Mouse (Mus musculus) liver, embryonic 13.5 days (tissue): ENCODE results near the gene Sdccag8. TPM values are rescaled to one million over a fixed set of nuclear protein-coding genes. Genes with fewer than 3 reads are reported as not detected.
A peak's percentile ranks its signal among the peaks of the same experiment; 100 is the strongest.

ENCODE experiments used
- ATAC-seq: fragments of 200-750 bp; cut with Nextera tagmentation; 2 replicates; pipeline ENCODE4 v1.8.0; 2017; ENCODE audit warnings: low read depth, mild to moderate bottlenecking, moderate number of reproducible peaks, moderate library complexity
- DNase-seq: peaks from one replicate; pipeline ENCODE4 v3.0.0; 2022
- H3K27ac ChIP-seq: fragments of 300-500 bp; sonication (generic); 2 replicates; pipeline ENCODE4 v1.5.1; 2015; ENCODE audit warnings: moderate library complexity, mild to moderate bottlenecking, inconsistent platforms
- H3K27me3 ChIP-seq: fragments of 300-500 bp; sonication (generic); 2 replicates; pipeline ENCODE4 v1.6.1; 2015; ENCODE audit warnings: mild to moderate bottlenecking, inconsistent platforms
- H3K36me3 ChIP-seq: fragments of 300-500 bp; sonication (generic); 2 replicates; pipeline ENCODE4 v1.6.1; 2015; ENCODE audit warnings: mild to moderate bottlenecking, inconsistent platforms
- H3K4me1 ChIP-seq: fragments of 300-500 bp; sonication (generic); replicated peaks from 2 replicates; pipeline ENCODE4 v1.6.1; 2015; ENCODE audit warnings: inconsistent platforms
- H3K4me2 ChIP-seq: fragments of 300-500 bp; sonication (generic); 2 replicates; pipeline ENCODE4 v1.6.1; 2015; ENCODE audit warnings: inconsistent platforms, mild to moderate bottlenecking, moderate library complexity
- H3K4me3 ChIP-seq: fragments of 300-500 bp; sonication (generic); replicated peaks from 2 replicates; pipeline ENCODE4 v1.5.1; 2015; ENCODE audit warnings: mild to moderate bottlenecking, inconsistent platforms
- H3K9ac ChIP-seq: fragments of 300-500 bp; sonication (generic); 2 replicates; pipeline ENCODE4 v1.6.1; 2015; ENCODE audit warnings: mild to moderate bottlenecking, inconsistent platforms
- H3K9me3 ChIP-seq: fragments of 300-500 bp; sonication (generic); replicated peaks from 2 replicates; pipeline ENCODE4 v1.6.1; 2016; ENCODE audit warnings: inconsistent platforms
- WGBS: fragments of 180-500 bp; shearing (Covaris S2); methylation state at CpG from one replicate; pipeline ENCODE4 v1.1.7; 2015; ENCODE audit not compliant: insufficient replicate concordance; 5-methylcytosine and 5-hydroxymethylcytosine counted together
- polyA plus RNA-seq: library from polyadenylated mRNA; unstranded; fragments of >200 nt; fragmentation: Nextera tagmentation; extraction: Ambion mirVana; gene quantifications from 2 replicates; pipeline ENCODE4 v1.2.1, GENCODE M21; 2015

Sdccag8 gene
- polyA plus RNA-seq, 1 experiment from 2014 or later = 5.7 TPM

DNA sequence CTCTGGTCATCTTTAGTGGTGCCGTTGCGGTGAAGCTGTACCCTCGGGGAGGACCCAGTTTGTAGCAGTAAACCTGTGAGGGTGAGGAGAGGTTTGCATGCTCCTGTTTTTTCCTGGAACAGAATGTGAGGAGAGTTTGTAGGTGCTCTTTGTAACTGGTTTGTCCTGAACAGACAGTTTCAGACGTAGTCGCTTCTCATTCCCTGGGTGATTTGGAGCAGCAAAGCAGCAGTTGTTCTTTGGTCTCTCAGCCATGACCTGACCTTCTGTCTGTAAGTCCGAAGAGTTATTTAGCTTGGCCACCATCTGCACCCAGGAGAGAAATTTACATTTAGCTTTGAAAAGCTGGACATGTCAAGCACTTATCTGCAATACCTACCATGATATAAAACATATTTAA is 65.2 kb downstream of the Sdccag8 start:
- H3K27ac ChIP-seq = no peak overlapping the region
- no peak for ATAC-seq
- H3K4me1 ChIP-seq = no peaks in the 10 kb centered on the region
- no peaks in the 10 kb centered on the region for H3K27me3 ChIP-seq
- no peak overlapping the region for H3K9ac ChIP-seq
- no peaks in the 10 kb centered on the region for H3K9me3 ChIP-seq
- no peak overlapping the region for H3K4me2 ChIP-seq
- H3K4me3 ChIP-seq = no peak overlapping the region
- H3K36me3 ChIP-seq = no peaks in the 10 kb centered on the region
- 82% methylated on average over 6 of the region's 6 CpGs for WGBS
- no peak for DNase-seq

DNA sequence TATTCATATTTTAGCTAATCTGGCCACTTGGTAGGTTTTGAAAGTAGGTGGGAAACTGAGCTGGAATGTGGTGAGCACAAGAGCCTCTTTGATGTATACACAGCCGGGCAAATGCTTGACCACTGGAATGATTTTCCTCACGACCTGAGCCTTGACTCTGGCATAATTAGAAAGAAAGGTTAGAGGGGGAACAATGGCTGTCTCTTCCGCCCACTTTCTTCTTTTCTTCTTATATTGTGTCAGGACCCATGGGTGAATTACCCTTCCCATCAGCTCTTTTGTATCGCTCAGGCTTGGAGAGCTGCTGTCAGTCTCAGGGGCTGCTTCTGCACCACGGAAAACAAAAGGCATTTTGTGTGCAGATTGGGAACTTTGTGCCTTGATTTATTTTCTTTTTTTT is 65.6 kb downstream of the Sdccag8 start:
- Histone ChIP-seq H3K4me2 (no peak overlapping the region), H3K27me3 (no peaks in the 10 kb centered on the region), H3K9ac (no peak overlapping the region), H3K4me3 (no peak overlapping the region), H3K36me3 (no peaks in the 10 kb centered on the region), H3K4me1 (no peaks in the 10 kb centered on the region), H3K9me3 (no peaks in the 10 kb centered on the region), H3K27ac (no peak overlapping the region)
- no peak for DNase-seq
- 67% methylated on average over 5 of the region's 5 CpGs for WGBS
- no peak for ATAC-seq

DNA sequence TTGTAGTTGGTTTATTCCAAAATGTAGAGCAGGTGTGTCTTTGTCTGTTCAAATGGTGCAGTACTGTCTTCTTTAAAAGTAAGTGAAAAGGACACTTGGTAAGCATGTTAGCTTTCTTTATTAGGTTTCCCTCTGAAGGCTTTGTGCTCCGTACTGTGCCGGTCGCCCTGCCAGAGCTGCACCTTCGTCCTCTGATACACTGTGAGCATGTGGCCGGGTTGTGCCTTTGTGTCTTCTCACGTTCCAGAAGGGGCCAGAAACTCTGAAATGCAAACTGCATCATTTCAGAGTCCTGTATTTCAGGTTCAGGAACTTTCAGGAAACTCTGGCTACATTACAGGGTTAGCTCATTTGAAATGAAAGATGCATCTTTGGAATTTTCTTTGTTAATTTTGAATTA is 66.5 kb downstream of the Sdccag8 start:
- DNase-seq = no peak
- WGBS = 77% methylated on average over 6 of the region's 6 CpGs

DNA sequence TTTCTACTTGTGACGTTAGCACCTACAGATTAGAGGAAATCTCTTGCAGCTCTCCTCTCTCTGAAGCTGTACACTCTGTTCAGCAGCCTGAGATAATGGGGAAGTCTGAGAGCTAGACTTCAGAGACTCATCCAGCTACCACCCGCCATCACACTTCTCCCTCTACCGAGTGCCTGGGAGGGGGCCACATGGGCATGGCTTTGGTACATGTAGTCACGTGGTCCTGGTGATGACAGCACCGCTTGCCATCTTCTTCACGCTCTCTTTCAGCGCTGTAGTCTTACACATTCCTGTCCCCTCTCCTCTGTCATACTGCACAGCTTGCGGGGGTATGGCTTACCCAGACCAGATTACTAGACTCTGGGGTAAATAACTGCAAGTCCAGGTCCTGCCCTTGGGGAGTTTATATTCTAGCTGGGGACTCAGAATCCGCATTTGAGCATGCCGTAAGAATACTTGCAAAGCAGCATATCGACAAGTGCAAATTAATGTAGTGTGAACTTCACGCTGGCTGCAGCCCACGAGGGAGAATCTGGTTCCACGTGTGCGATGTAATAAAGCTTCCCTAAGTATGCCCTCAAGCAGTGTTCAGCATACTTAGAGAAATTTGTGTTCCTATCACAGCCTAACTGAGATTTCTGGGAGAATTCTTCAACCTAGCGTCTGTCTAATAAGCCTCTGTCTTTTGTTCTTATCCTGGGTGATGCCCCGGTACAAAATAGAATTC is 70.9 kb downstream of the Sdccag8 start:
- Histone ChIP-seq H3K9me3 (no peaks in the 10 kb centered on the region), H3K27me3 (no peaks in the 10 kb centered on the region), H3K36me3 (no peaks in the 10 kb centered on the region), H3K4me3 (no peak overlapping the region), H3K9ac (no peak overlapping the region), H3K4me1 (no peaks in the 10 kb centered on the region), H3K4me2 (no peak overlapping the region), H3K27ac (no peak overlapping the region)
- DNase-seq (no peak), ATAC-seq (no peak)
- 82% methylated on average over 17 of the region's 17 CpGs for WGBS

More for the DNA sequence above, 66.5 kb downstream of the Sdccag8 start:
- no peaks in the 10 kb centered on the region for H3K4me1 ChIP-seq
- H3K36me3 ChIP-seq = no peaks in the 10 kb centered on the region
- no peak overlapping the region for H3K9ac ChIP-seq
- no peak overlapping the region for H3K4me3 ChIP-seq
- ATAC-seq = no peak
- no peaks in the 10 kb centered on the region for H3K27me3 ChIP-seq
- H3K4me2 ChIP-seq = no peak overlapping the region
- H3K9me3 ChIP-seq = no peaks in the 10 kb centered on the region
- H3K27ac ChIP-seq = no peak overlapping the region

DNA sequence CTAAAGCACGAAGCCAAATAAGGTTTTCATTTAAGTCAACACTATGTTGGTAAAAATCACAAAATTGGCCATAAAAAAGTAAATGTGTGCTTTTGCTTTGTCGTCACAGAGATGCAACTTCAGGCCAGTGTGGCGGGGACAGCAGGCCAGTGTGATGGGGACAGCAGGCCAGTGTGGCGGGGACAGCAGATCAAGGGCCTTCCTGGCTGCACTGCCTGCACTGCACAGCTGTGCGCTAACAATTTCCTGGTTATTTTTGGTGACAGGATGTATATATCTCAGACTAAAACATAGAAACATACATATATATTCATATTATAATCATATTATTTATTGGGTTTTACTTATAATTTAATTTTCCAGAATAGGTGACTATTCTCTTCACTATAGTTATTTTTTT is 71.5 kb downstream of the Sdccag8 start:
- Histone ChIP-seq H3K9ac (no peak overlapping the region), H3K9me3 (no peaks in the 10 kb centered on the region), H3K27ac (no peak overlapping the region), H3K27me3 (no peaks in the 10 kb centered on the region), H3K4me3 (no peak overlapping the region), H3K36me3 (no peaks in the 10 kb centered on the region), H3K4me1 (no peaks in the 10 kb centered on the region), H3K4me2 (no peak overlapping the region)
- DNase-seq (no peak), ATAC-seq (no peak)
- WGBS = 76% methylated on average over 5 of the region's 5 CpGs

DNA sequence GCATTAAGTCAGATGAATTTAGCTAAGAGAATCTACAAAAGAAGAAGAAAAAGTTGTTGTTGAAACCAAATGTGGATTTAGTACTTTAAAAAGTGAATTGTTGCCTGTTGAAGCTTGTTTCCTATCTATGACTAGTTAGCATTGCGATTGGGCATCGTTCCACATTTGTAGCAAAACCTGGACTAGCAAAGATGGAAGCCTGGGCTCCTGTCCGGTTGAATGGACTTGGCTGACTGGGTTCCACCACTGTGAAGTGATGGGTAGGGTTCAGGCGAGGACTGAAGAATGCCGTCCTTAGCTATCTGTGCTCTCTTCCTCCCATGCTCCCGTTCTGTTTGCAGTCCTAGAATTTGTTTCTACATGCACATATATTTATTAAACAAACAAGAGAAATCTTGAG is 89.3 kb downstream of the Sdccag8 start:
- Histone ChIP-seq H3K27ac (no peak overlapping the region), H3K27me3 (no peaks in the 10 kb centered on the region), H3K4me1 (no peaks in the 10 kb centered on the region), H3K4me2 (no peak overlapping the region), H3K9ac (no peak overlapping the region), H3K36me3 (no peaks in the 10 kb centered on the region), H3K9me3 (no peaks in the 10 kb centered on the region), H3K4me3 (no peak overlapping the region)
- ATAC-seq (no peak), DNase-seq (no peak)
- WGBS = 77% methylated on average over 6 of the region's 6 CpGs

DNA sequence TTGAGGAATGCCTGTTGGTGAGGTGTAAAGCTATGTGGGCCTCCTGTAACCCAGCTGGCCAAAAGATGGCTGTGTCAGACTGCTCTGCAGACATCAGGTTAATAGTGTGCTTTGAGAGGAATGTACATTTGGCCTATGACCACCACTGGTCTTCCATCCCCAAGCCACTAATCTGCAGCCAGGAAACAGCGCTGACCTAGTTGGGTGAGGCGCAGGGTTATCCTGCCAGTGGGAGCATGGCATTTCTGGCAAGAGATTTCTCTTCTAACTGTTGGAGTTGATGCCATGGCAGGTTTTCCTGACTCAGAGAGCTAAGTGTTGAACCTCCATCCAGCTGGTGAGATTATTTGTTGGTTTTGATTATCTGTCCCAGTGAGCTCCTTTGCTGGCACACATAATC is 101.5 kb downstream of the Sdccag8 start:
- H3K9ac ChIP-seq = no peak overlapping the region
- H3K4me3 ChIP-seq = no peak overlapping the region
- no peaks in the 10 kb centered on the region for H3K4me1 ChIP-seq
- no peaks in the 10 kb centered on the region for H3K9me3 ChIP-seq
- no peak for DNase-seq
- H3K4me2 ChIP-seq = no peak overlapping the region
- no peak overlapping the region for H3K27ac ChIP-seq
- 0 out of 2 replicates have a peak, but pooled peaks cover 2% of the 10 kb centered on the region for H3K36me3 ChIP-seq
- 77% methylated on average over 2 of the region's 2 CpGs for WGBS
- no peaks in the 10 kb centered on the region for H3K27me3 ChIP-seq
- ATAC-seq = no peak

DNA sequence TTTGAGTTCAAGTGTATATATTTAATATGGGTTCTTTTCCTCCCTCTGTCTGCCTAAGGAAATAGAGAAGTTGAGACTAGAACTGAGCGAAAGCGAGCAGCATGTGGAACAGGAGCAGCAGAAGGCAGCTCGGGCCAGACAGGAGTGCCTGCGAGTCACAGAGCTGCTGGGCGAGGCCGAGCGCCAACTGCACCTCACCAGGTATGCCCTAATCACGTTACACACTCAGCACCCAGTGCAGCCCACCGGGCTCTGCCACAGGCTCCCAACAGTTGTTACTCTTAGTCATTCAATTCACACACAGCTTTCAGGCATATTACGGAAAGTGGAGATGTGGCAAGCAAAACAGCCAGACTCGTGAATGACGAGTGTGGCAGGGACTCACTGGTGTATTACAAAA is 105.0 kb downstream of the Sdccag8 start:
- no peak for ATAC-seq

DNA sequence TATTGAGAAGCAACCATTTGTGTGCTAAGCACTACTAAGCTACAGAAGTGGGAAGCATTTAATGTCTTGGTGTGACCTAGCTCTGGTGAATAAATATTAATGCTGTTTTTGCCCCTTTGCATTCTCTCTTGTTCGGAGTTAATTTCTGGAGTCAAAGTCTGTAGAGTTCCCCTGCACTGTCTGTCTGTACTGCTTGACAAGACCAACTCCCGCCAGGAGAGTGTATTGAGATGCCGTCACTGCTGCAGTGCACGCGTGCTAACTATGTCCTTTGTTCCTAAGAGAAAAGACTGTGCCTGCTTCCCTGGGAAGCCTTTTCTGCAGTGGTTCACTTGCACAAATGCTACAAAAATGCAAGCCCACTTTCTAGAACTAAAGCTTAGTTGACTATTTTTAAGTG is 108.4 kb downstream of the Sdccag8 start:
- no peak for DNase-seq

More for the DNA sequence above, 105.0 kb downstream of the Sdccag8 start:
- 84% methylated on average over 12 of the region's 12 CpGs for WGBS
- no peaks in the 10 kb centered on the region for H3K27me3 ChIP-seq
- H3K9ac ChIP-seq = no peak overlapping the region
- H3K4me2 ChIP-seq = no peak overlapping the region
- no peak for DNase-seq
- no peak overlapping the region for H3K27ac ChIP-seq
- H3K36me3 ChIP-seq = 0 out of 2 replicates have a peak, but pooled peaks cover 2% of the 10 kb centered on the region
- no peaks in the 10 kb centered on the region for H3K4me1 ChIP-seq
- H3K4me3 ChIP-seq = no peak overlapping the region
- no peaks in the 10 kb centered on the region for H3K9me3 ChIP-seq

DNA sequence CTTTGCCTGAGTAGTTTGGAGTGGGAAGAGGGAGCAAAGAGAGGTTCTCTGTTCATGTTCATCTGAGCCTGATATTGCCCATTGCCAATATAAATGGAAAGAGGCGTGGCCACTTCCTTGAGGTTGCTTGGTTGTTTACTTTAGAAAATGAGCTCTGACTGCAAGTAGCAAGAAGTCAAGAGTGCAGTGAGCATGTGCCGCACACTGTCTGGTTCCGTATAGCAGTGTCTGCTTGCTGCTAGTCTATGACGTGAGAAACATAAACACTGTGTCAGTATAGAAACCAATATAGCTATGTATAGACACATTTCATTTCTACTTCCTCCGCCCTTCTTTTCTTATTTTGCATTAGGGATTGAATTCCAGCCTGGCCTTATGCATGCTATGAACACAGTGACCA is 111.5 kb downstream of the Sdccag8 start:
- no peak overlapping the region for H3K4me3 ChIP-seq
- H3K9ac ChIP-seq = no peak overlapping the region
- H3K36me3 ChIP-seq = no peaks in the 10 kb centered on the region
- 75% methylated on average over 5 of the region's 5 CpGs for WGBS
- H3K27me3 ChIP-seq = no peaks in the 10 kb centered on the region
- no peak overlapping the region for H3K27ac ChIP-seq
- no peak overlapping the region for H3K4me2 ChIP-seq
- no peak for DNase-seq
- H3K4me1 ChIP-seq = no peaks in the 10 kb centered on the region
- no peak for ATAC-seq
- no peaks in the 10 kb centered on the region for H3K9me3 ChIP-seq

More for the DNA sequence above, 108.4 kb downstream of the Sdccag8 start:
- ATAC-seq = no peak
- H3K9ac ChIP-seq = no peak overlapping the region
- H3K4me1 ChIP-seq = no peaks in the 10 kb centered on the region
- no peaks in the 10 kb centered on the region for H3K9me3 ChIP-seq
- 86% methylated on average over 5 of the region's 5 CpGs for WGBS
- H3K4me3 ChIP-seq = no peak overlapping the region
- no peak overlapping the region for H3K4me2 ChIP-seq
- H3K27me3 ChIP-seq = no peaks in the 10 kb centered on the region
- H3K36me3 ChIP-seq = 0 out of 2 replicates have a peak, but pooled peaks cover 2% of the 10 kb centered on the region
- H3K27ac ChIP-seq = no peak overlapping the region

DNA sequence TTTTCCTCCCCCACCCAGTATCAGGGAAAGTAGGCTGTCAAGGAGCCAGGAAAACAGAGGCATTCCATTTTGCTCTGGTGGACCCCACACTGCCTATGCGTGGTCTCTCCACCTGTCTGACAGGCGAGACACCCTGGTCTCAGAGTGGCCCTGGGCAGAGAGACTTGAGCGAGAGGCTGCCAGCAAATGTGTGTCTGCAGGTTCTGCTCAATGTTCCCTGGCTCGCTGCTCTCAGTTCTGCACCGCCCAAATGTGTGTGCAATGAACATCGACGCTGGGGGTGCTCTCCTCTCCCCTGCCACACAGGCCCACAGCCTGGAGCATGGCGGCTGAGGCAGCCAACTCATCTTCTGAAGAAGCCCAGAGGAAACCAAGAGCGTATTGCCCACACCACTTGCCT is 112.9 kb downstream of the Sdccag8 start:
- WGBS = 79% methylated on average over 9 of the region's 9 CpGs
- Histone ChIP-seq H3K27ac (no peak overlapping the region), H3K9me3 (no peaks in the 10 kb centered on the region), H3K9ac (no peak overlapping the region), H3K4me2 (no peak overlapping the region), H3K27me3 (no peaks in the 10 kb centered on the region), H3K4me1 (no peaks in the 10 kb centered on the region), H3K4me3 (no peak overlapping the region), H3K36me3 (no peaks in the 10 kb centered on the region)
- ATAC-seq (no peak), DNase-seq (no peak)

DNA sequence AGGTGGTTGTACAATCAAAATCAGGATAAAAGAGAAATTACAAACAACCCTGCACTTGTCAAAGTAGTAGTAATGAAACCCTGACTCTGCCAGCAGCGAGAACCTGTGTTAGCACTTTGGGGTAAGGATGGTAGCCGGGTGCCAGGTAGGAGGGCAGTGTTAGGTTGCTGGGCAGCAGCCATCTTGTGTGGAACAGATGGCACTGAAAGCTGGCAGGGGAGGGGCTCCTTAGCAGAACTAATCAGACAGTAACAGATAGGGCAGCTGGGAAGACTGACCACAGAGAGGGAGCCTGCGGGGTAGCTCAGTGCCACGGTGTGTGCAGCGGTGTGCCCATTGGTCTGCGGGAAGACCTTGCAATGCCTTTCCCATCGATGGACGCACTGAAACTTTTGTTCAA is 115.2 kb downstream of the Sdccag8 start:
- H3K36me3 ChIP-seq = no peaks in the 10 kb centered on the region
- no peaks in the 10 kb centered on the region for H3K9me3 ChIP-seq
- no peaks in the 10 kb centered on the region for H3K4me1 ChIP-seq
- H3K4me3 ChIP-seq = no peak overlapping the region
- ATAC-seq (peak; percentile 50; the same call in 1 of the 2 replicates), DNase-seq (no peak)
- no peak overlapping the region for H3K4me2 ChIP-seq
- H3K27me3 ChIP-seq = no peaks in the 10 kb centered on the region
- 65% methylated on average over 8 of the region's 8 CpGs for WGBS
- H3K27ac ChIP-seq = no peak overlapping the region
- no peak overlapping the region for H3K9ac ChIP-seq
